Mouse (Mus musculus): ENCODE data around the gene Map4k3. TPM values are rescaled to one million over a fixed set of nuclear protein-coding genes. Genes with fewer than 3 reads are reported as not detected.
A peak's percentile ranks its signal among the peaks of the same experiment; 100 is the strongest.

Map4k3 gene
- polyA plus RNA-seq, 1 experiment from 2014 or later: 34.0 TPM

DNA sequence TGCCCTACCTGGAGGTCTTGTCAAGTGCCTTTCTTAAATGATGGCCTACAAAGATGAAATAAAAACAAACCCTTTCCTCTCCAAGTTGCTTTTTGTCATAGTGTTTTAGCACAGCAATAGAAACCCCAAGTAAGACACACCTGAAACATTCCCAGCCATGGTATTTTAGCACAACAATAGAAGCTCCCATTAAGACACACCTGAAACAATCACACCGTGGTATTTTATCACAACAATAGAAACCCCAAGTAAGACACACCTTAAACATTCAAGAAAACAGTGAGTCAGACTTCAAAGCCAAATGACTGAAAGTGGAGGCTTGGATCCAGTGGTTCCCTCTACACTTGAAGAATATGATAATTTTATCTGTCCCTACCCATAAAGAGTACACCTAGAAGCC, 92.5 kb downstream of the Map4k3 start:
- no peak for ATAC-seq (ENCODE audit: low read depth)
- Histone ChIP-seq H3K4me1 (ENCODE audit: control insufficient read depth, insufficient read depth, low read length) (no peaks in the 10 kb centered on the region), H3K27me3 (ENCODE audit: control insufficient read depth, insufficient read depth, low read length) (no peaks in the 10 kb centered on the region), H3K36me3 (ENCODE audit: control insufficient read depth, insufficient read depth, low read length) (peaks cover 7% of the 10 kb centered on the region; the same call in 1 of the 2 replicates), H3K9me3 (ENCODE audit: control insufficient read depth, low read length) (no peaks in the 10 kb centered on the region), H3K4me2 (ENCODE audit: low read depth, low read length) (no peak overlapping the region), H3K27ac (ENCODE audit: low read depth, low read length) (no peak overlapping the region), H3K9ac (replicated peaks; ENCODE audit: low read depth, low read length) (no peak overlapping the region), H3K4me3 (ENCODE audit: low read depth, low read length) (no peak overlapping the region)
- 77% methylated on average over 1 of the region's 1 CpGs for WGBS

DNA sequence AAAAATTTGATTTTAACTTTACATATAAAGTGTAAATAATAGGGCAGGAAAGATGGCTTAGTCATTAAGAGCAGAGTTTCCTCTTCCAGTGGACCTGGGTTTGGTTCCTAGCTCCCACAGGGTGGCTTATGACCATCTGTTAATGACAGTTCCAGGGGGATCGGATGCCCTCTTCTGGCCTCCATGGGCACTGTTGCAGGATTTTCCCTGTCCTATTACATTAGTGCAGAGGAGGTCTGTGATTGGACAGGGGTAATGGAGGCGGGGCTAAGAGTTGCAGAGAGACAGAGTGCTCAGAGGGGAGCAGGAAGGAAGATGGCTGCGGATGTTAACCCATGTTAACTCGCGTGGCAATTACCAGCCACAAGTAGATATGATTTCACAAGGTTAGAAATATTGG, 95.4 kb downstream of the Map4k3 start:
- H3K27ac ChIP-seq (ENCODE audit: low read depth, low read length): no peak overlapping the region
- ATAC-seq (ENCODE audit: low read depth): no peak
- no peak overlapping the region for H3K4me3 ChIP-seq (ENCODE audit: low read depth, low read length)
- no peaks in the 10 kb centered on the region for H3K4me1 ChIP-seq (ENCODE audit: control insufficient read depth, insufficient read depth, low read length)
- 96% methylated on average over 5 of the region's 5 CpGs for WGBS
- H3K9ac ChIP-seq (replicated peaks; ENCODE audit: low read depth, low read length): no peak overlapping the region
- H3K4me2 ChIP-seq (ENCODE audit: low read depth, low read length): no peak overlapping the region
- no peaks in the 10 kb centered on the region for H3K9me3 ChIP-seq (ENCODE audit: control insufficient read depth, low read length)
- no peaks in the 10 kb centered on the region for H3K27me3 ChIP-seq (ENCODE audit: control insufficient read depth, insufficient read depth, low read length)
- H3K36me3 ChIP-seq (ENCODE audit: control insufficient read depth, insufficient read depth, low read length): peaks cover 6% of the 10 kb centered on the region; the same call in 1 of the 2 replicates

DNA sequence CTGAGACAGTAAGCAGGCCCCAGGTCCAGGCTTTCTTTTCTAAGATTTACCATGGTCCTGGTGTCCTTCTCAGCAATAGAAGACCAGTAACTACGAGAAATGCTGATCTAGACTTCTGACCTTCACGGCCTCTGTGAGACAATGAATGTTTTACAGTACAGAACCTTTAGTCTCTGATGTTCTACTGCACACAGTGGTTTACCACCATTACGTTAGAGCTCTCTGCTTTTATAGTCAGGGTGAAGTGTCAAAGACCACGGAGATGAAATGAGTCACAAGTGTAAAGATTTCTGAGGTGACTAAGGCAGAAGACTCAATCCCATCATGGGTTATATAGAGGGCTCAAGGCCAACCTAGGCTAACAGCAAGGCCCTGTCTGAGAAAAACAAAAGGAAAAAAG, 95.9 kb downstream of the Map4k3 start:
- Histone ChIP-seq H3K4me2 (ENCODE audit: low read depth, low read length) (no peak overlapping the region), H3K27ac (ENCODE audit: low read depth, low read length) (no peak overlapping the region), H3K36me3 (ENCODE audit: control insufficient read depth, insufficient read depth, low read length) (peaks cover 4% of the 10 kb centered on the region; the same call in 1 of the 2 replicates), H3K27me3 (ENCODE audit: control insufficient read depth, insufficient read depth, low read length) (no peaks in the 10 kb centered on the region), H3K4me1 (ENCODE audit: control insufficient read depth, insufficient read depth, low read length) (no peaks in the 10 kb centered on the region), H3K4me3 (ENCODE audit: low read depth, low read length) (no peak overlapping the region), H3K9me3 (ENCODE audit: control insufficient read depth, low read length) (no peaks in the 10 kb centered on the region), H3K9ac (replicated peaks; ENCODE audit: low read depth, low read length) (no peak overlapping the region)
- 92% methylated on average over 4 of the region's 4 CpGs for WGBS
- ATAC-seq (ENCODE audit: low read depth): no peak

DNA sequence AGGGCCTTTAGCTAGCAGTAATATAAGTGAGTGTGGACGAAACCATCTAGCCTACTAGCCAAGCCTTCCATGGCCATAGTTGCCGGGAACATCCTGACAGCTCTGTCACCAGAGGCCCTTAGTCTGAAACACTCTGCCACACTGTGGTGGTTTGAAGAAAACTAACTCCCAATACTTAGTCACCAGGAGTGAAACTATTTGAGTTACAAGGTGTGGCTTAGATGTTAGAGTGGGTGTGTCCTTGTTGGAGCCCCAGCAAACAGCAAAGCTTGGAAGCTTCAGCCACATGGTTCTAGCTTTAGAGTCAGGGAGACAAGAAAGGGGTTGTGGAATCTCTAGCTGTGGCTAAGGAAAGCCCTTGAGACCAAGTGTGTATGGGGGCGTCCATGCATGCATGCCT, 97.3 kb downstream of the Map4k3 start:
- no peak for ATAC-seq (ENCODE audit: low read depth)
- H3K27ac ChIP-seq (ENCODE audit: low read depth, low read length): no peak overlapping the region
- H3K9ac ChIP-seq (replicated peaks; ENCODE audit: low read depth, low read length): no peak overlapping the region
- H3K4me1 ChIP-seq (ENCODE audit: control insufficient read depth, insufficient read depth, low read length): no peaks in the 10 kb centered on the region
- no peak overlapping the region for H3K4me3 ChIP-seq (ENCODE audit: low read depth, low read length)
- no peaks in the 10 kb centered on the region for H3K27me3 ChIP-seq (ENCODE audit: control insufficient read depth, insufficient read depth, low read length)
- peaks cover 1% of the 10 kb centered on the region; the same call in 1 of the 2 replicates for H3K36me3 ChIP-seq (ENCODE audit: control insufficient read depth, insufficient read depth, low read length)
- H3K9me3 ChIP-seq (ENCODE audit: control insufficient read depth, low read length): no peaks in the 10 kb centered on the region
- no peak overlapping the region for H3K4me2 ChIP-seq (ENCODE audit: low read depth, low read length)
- over 99% methylated on average over 3 of the region's 3 CpGs for WGBS

DNA sequence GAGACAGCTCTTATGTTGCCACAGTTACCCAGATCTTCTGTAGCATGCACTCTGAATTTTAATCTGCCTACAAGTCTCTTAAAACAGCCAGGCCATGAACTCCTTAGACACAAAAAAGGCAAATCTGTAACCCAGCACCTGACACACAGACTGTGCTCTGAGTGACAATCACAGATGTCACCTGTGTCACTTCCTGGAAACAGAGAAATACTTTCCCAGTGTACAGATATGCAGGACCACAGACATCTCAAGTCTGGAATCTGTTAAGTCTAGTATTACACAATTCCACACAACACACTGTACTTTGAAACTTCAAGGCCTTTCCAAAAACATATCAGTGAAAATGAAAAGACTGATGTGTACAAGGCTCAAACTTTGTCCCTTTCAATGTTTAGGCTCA, 103.3 kb downstream of the Map4k3 start:
- H3K9me3 ChIP-seq (ENCODE audit: control insufficient read depth, low read length): no peaks in the 10 kb centered on the region
- no peak overlapping the region for H3K4me2 ChIP-seq (ENCODE audit: low read depth, low read length)
- H3K4me3 ChIP-seq (ENCODE audit: low read depth, low read length): no peak overlapping the region
- no peak overlapping the region for H3K27ac ChIP-seq (ENCODE audit: low read depth, low read length)
- H3K9ac ChIP-seq (replicated peaks; ENCODE audit: low read depth, low read length): no peak overlapping the region
- H3K4me1 ChIP-seq (ENCODE audit: control insufficient read depth, insufficient read depth, low read length): no peaks in the 10 kb centered on the region
- no peak for ATAC-seq (ENCODE audit: low read depth)
- no peaks in the 10 kb centered on the region for H3K36me3 ChIP-seq (ENCODE audit: control insufficient read depth, insufficient read depth, low read length)
- no peaks in the 10 kb centered on the region for H3K27me3 ChIP-seq (ENCODE audit: control insufficient read depth, insufficient read depth, low read length)

DNA sequence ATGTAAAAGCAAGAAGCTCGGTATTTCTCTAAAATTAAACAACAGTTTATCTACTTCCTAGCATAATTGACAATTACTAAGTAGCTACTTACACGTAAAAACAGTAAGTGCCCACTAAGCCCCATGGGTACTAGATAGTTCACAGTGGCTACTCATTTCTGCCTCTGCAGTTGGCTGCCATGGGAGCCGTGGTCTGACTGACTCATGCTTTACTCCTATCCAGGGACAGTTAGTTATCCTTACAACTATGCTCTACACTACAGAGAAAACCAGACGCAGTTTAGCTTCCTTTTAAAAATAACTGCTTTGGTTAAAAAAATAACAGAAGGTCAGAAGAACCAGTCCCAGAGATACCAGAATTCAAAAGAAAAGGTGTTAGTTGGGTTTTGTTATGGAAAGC, 106.6 kb downstream of the Map4k3 start:
- ATAC-seq (ENCODE audit: low read depth): no peak
- no peaks in the 10 kb centered on the region for H3K27me3 ChIP-seq (ENCODE audit: control insufficient read depth, insufficient read depth, low read length)
- no peak overlapping the region for H3K27ac ChIP-seq (ENCODE audit: low read depth, low read length)
- no peak overlapping the region for H3K9ac ChIP-seq (replicated peaks; ENCODE audit: low read depth, low read length)
- 81% methylated on average over 4 of the region's 4 CpGs for whole genome bisulfite sequencing
- H3K4me3 ChIP-seq (ENCODE audit: low read depth, low read length): no peak overlapping the region
- no peaks in the 10 kb centered on the region for H3K9me3 ChIP-seq (ENCODE audit: control insufficient read depth, low read length)
- H3K36me3 ChIP-seq (ENCODE audit: control insufficient read depth, insufficient read depth, low read length): peaks cover 6% of the 10 kb centered on the region; the same call in 1 of the 2 replicates
- H3K4me2 ChIP-seq (ENCODE audit: low read depth, low read length): no peak overlapping the region
- H3K4me1 ChIP-seq (ENCODE audit: control insufficient read depth, insufficient read depth, low read length): no peaks in the 10 kb centered on the region

DNA sequence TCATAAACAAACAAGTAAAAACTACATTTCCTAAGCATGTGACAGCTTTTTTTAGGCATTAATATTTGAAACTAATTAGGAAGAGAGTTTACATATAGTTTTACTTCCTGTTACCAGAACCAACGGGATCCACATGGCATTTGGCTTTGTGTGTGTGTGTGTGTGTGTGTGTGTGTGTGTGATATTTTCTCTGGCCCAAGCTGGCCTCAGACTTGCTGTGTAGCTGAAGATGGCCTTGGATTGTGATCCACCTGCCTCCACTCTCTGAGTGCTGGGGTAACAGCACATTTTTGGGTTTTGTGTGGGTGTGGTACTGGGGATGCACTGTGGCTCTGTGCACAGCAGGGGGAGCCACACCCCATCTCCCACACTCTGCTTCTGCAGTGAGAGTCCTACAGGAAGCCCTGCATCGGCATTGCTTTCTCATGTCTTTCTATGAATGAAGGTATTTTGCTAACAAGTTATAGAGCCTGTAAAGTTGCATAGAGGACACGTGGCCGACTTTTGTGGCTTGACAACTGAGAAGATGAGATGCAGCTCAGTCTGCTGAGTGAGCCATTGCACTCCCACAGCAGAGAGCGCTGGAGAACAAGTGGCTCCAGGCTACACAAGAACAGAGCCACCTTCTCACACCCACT, 107.4 kb downstream of the Map4k3 start:
- no peak overlapping the region for H3K4me3 ChIP-seq (ENCODE audit: low read depth, low read length)
- peaks cover 6% of the 10 kb centered on the region; the same call in 1 of the 2 replicates for H3K36me3 ChIP-seq (ENCODE audit: control insufficient read depth, insufficient read depth, low read length)
- WGBS: 63% methylated on average over 5 of the region's 5 CpGs
- no peak overlapping the region for H3K27ac ChIP-seq (ENCODE audit: low read depth, low read length)
- H3K4me2 ChIP-seq (ENCODE audit: low read depth, low read length): no peak overlapping the region
- no peaks in the 10 kb centered on the region for H3K9me3 ChIP-seq (ENCODE audit: control insufficient read depth, low read length)
- H3K27me3 ChIP-seq (ENCODE audit: control insufficient read depth, insufficient read depth, low read length): no peaks in the 10 kb centered on the region
- ATAC-seq (ENCODE audit: low read depth): peak; percentile 79
- no peaks in the 10 kb centered on the region for H3K4me1 ChIP-seq (ENCODE audit: control insufficient read depth, insufficient read depth, low read length)
- H3K9ac ChIP-seq (replicated peaks; ENCODE audit: low read depth, low read length): no peak overlapping the region

DNA sequence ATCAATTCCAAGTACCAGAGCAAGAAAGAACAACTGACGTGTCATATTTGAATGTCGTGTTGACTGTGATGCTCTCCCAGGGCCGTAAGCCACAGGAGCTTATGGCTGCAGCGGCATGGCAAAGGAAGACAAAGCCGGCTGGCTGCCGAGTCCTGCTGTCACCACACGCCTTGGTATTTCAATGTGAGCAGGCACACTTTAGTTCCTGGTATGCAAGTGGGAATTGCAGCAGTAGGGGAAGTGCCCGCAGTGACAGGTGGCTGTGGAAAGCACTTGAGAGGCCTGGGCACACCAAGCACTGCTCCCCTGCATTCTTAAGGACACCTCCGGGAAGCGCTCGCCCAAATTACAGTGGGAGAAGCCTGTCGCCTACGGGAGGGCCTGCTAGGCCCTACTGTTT, 108.7 kb downstream of the Map4k3 start:
- ATAC-seq (ENCODE audit: low read depth): no peak
- no peaks in the 10 kb centered on the region for H3K27me3 ChIP-seq (ENCODE audit: control insufficient read depth, insufficient read depth, low read length)
- no peak overlapping the region for H3K27ac ChIP-seq (ENCODE audit: low read depth, low read length)
- H3K4me2 ChIP-seq (ENCODE audit: low read depth, low read length): no peak overlapping the region
- 80% methylated on average over 13 of the region's 13 CpGs for WGBS
- H3K9ac ChIP-seq (replicated peaks; ENCODE audit: low read depth, low read length): no peak overlapping the region
- H3K4me1 ChIP-seq (ENCODE audit: control insufficient read depth, insufficient read depth, low read length): no peaks in the 10 kb centered on the region
- peaks cover 18% of the 10 kb centered on the region; the same call in 1 of the 2 replicates for H3K36me3 ChIP-seq (ENCODE audit: control insufficient read depth, insufficient read depth, low read length)
- no peaks in the 10 kb centered on the region for H3K9me3 ChIP-seq (ENCODE audit: control insufficient read depth, low read length)
- no peak overlapping the region for H3K4me3 ChIP-seq (ENCODE audit: low read depth, low read length)

DNA sequence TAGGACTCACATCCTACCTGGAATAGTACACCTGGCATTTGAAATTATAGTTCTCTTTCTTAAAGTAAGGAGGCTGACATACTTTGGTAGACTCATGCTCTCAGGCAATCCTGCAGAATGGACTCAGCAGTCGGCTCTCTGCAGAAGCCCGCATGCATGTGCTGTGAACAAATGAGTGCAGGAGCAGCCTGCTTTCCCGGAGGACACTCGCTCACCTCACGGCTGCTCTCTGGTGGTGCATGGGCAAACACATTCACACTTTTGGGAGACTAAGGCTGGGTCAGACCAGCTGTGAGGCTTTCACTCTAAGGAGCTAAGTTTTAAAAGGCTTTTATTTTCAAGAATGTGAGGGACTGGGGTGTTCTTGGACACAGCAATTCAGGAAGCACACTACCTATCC, 109.4 kb downstream of the Map4k3 start:
- Histone ChIP-seq H3K27ac (ENCODE audit: low read depth, low read length) (no peak overlapping the region), H3K36me3 (ENCODE audit: control insufficient read depth, insufficient read depth, low read length) (peaks cover 21% of the 10 kb centered on the region; the same call in 1 of the 2 replicates), H3K9ac (replicated peaks; ENCODE audit: low read depth, low read length) (no peak overlapping the region), H3K27me3 (ENCODE audit: control insufficient read depth, insufficient read depth, low read length) (no peaks in the 10 kb centered on the region), H3K9me3 (ENCODE audit: control insufficient read depth, low read length) (no peaks in the 10 kb centered on the region), H3K4me2 (ENCODE audit: low read depth, low read length) (no peak overlapping the region), H3K4me1 (ENCODE audit: control insufficient read depth, insufficient read depth, low read length) (no peaks in the 10 kb centered on the region), H3K4me3 (ENCODE audit: low read depth, low read length) (no peak overlapping the region)
- no peak for ATAC-seq (ENCODE audit: low read depth)
- 79% methylated on average over 5 of the region's 5 CpGs for WGBS

All from neural tube, embryonic 14.5 days (tissue).